Mouse (Mus musculus): Measurements from ENCODE around the gene Vwde. TPM values are rescaled to one million over a fixed set of nuclear protein-coding genes. Genes with fewer than 3 reads are reported as not detected.

Vwde gene
- total and polyA plus RNA-seq, 2 experiments, result not detected

GRCm38 (mm10) chr6:13180061-13180460 is 44.7 kb downstream of the Vwde start:
- 74% methylated on average over 3 of the region's 3 CpGs for WGBS
- H3K27ac ChIP-seq (replicated peaks; ENCODE audit: insufficient read depth, low read depth, low read length), result no peak overlapping the region

GRCm38 (mm10) chr6:13169459-13170150 is 55.2 kb downstream of the Vwde start:
- H3K4me1 ChIP-seq (ENCODE audit: control insufficient read depth, insufficient read depth, low read length), result no peaks in the 10 kb centered on the region
- WGBS, result 68% methylated on average over 3 of the region's 3 CpGs
- TF ChIP-seq CTCF (IDR thresholded peaks at IDR 0.05; ENCODE audit: low read depth, low read length), result no peak
- TF ChIP-seq POLR2A (IDR thresholded peaks at IDR 0.05; ENCODE audit: extremely low read depth, insufficient read depth, low read length), result no peak
- H3K27ac ChIP-seq (replicated peaks; ENCODE audit: insufficient read depth, low read depth, low read length), result no peak overlapping the region
- H3K9ac ChIP-seq (ENCODE audit: low read depth, low read length), result no peak overlapping the region
- DNase-seq (ENCODE audit: extremely low read depth, low read depth, low spot score), result no peak
- H3K79me2 ChIP-seq (ENCODE audit: control insufficient read depth, insufficient read depth, low read length), result no peaks in the 10 kb centered on the region
- no peaks in the 10 kb centered on the region for H3K36me3 ChIP-seq (ENCODE audit: control insufficient read depth, insufficient read depth, low read length)
- H3K27me3 ChIP-seq (ENCODE audit: control insufficient read depth, insufficient read depth, low read length), result no peaks in the 10 kb centered on the region
- no peak overlapping the region for H3K4me3 ChIP-seq (ENCODE audit: insufficient read depth, low read depth, low read length)

More at GRCm38 (mm10) chr6:13180061-13180460, 44.7 kb downstream of the Vwde start:
- no peak overlapping the region for H3K9ac ChIP-seq (ENCODE audit: low read depth, low read length)
- no peaks in the 10 kb centered on the region for H3K36me3 ChIP-seq (ENCODE audit: control insufficient read depth, insufficient read depth, low read length)
- no peaks in the 10 kb centered on the region for H3K4me1 ChIP-seq (ENCODE audit: control insufficient read depth, insufficient read depth, low read length)
- TF ChIP-seq POLR2A (IDR thresholded peaks at IDR 0.05; ENCODE audit: extremely low read depth, insufficient read depth, low read length) (no peak), CTCF (IDR thresholded peaks at IDR 0.05; ENCODE audit: low read depth, low read length) (no peak)
- H3K79me2 ChIP-seq (ENCODE audit: control insufficient read depth, insufficient read depth, low read length), result no peaks in the 10 kb centered on the region
- H3K4me3 ChIP-seq (ENCODE audit: insufficient read depth, low read depth, low read length), result no peak overlapping the region
- no peaks in the 10 kb centered on the region for H3K27me3 ChIP-seq (ENCODE audit: control insufficient read depth, insufficient read depth, low read length)
- DNase-seq (ENCODE audit: extremely low read depth, low read depth, low spot score), result no peak

- Histone ChIP-seq H3K36me3 (ENCODE audit: control insufficient read depth, insufficient read depth, low read length) (no peaks in the 10 kb centered on the region), H3K27me3 (ENCODE audit: control insufficient read depth, insufficient read depth, low read length) (no peaks in the 10 kb centered on the region), H3K9ac (ENCODE audit: low read depth, low read length) (no peak overlapping the region), H3K4me3 (ENCODE audit: insufficient read depth, low read depth, low read length) (no peak overlapping the region), H3K79me2 (ENCODE audit: control insufficient read depth, insufficient read depth, low read length) (no peaks in the 10 kb centered on the region), H3K4me1 (ENCODE audit: control insufficient read depth, insufficient read depth, low read length) (no peaks in the 10 kb centered on the region), H3K27ac (replicated peaks; ENCODE audit: insufficient read depth, low read depth, low read length) (no peak overlapping the region)
- TF ChIP-seq CTCF (IDR thresholded peaks at IDR 0.05; ENCODE audit: low read depth, low read length) (no peak), POLR2A (IDR thresholded peaks at IDR 0.05; ENCODE audit: extremely low read depth, insufficient read depth, low read length) (no peak)
- 80% methylated on average over 9 of the region's 9 CpGs for WGBS
- no peak for DNase-seq (ENCODE audit: extremely low read depth, low read depth, low spot score)
Observed at GRCm38 (mm10) chr6:13166240-13166937, 58.4 kb downstream of the Vwde start.

GRCm38 (mm10) chr6:13159437-13159836 is 65.3 kb downstream of the Vwde start:
- H3K4me3 ChIP-seq (ENCODE audit: insufficient read depth, low read depth, low read length), result no peak overlapping the region
- H3K27ac ChIP-seq (replicated peaks; ENCODE audit: insufficient read depth, low read depth, low read length), result no peak overlapping the region
- TF ChIP-seq CTCF (IDR thresholded peaks at IDR 0.05; ENCODE audit: low read depth, low read length) (no peak), POLR2A (IDR thresholded peaks at IDR 0.05; ENCODE audit: extremely low read depth, insufficient read depth, low read length) (no peak)
- DNase-seq (ENCODE audit: extremely low read depth, low read depth, low spot score), result no peak
- no peaks in the 10 kb centered on the region for H3K79me2 ChIP-seq (ENCODE audit: control insufficient read depth, insufficient read depth, low read length)
- WGBS, result 93% methylated on average over 2 of the region's 2 CpGs
- H3K9ac ChIP-seq (ENCODE audit: low read depth, low read length), result no peak overlapping the region
- no peaks in the 10 kb centered on the region for H3K36me3 ChIP-seq (ENCODE audit: control insufficient read depth, insufficient read depth, low read length)
- H3K4me1 ChIP-seq (ENCODE audit: control insufficient read depth, insufficient read depth, low read length), result no peaks in the 10 kb centered on the region
- no peaks in the 10 kb centered on the region for H3K27me3 ChIP-seq (ENCODE audit: control insufficient read depth, insufficient read depth, low read length)

- WGBS, result 91% methylated on average over 9 of the region's 9 CpGs
- no peak for DNase-seq (ENCODE audit: extremely low read depth, low read depth, low spot score)
- Histone ChIP-seq H3K4me3 (ENCODE audit: insufficient read depth, low read depth, low read length) (no peak overlapping the region), H3K27ac (replicated peaks; ENCODE audit: insufficient read depth, low read depth, low read length) (no peak overlapping the region), H3K9ac (ENCODE audit: low read depth, low read length) (no peak overlapping the region), H3K79me2 (ENCODE audit: control insufficient read depth, insufficient read depth, low read length) (no peaks in the 10 kb centered on the region), H3K27me3 (ENCODE audit: control insufficient read depth, insufficient read depth, low read length) (no peaks in the 10 kb centered on the region), H3K4me1 (ENCODE audit: control insufficient read depth, insufficient read depth, low read length) (no peaks in the 10 kb centered on the region), H3K36me3 (ENCODE audit: control insufficient read depth, insufficient read depth, low read length) (no peaks in the 10 kb centered on the region)
- TF ChIP-seq POLR2A (IDR thresholded peaks at IDR 0.05; ENCODE audit: extremely low read depth, insufficient read depth, low read length) (no peak), CTCF (IDR thresholded peaks at IDR 0.05; ENCODE audit: low read depth, low read length) (no peak)
Observed at GRCm38 (mm10) chr6:13153888-13154697, 70.7 kb downstream of the Vwde start.
